Mouse (Mus musculus): ENCODE data around the gene Ccdc9. TPM values are rescaled to one million over a fixed set of nuclear protein-coding genes. Genes with fewer than 3 reads are reported as not detected.
"Not testable (repeated sequence)": the region's sequence is repeated elsewhere in the genome, so short reads cannot be mapped to it uniquely, and the experiment has no call there.

Ccdc9 gene
- total RNA-seq, 2 experiments from 2014 or later, result 45.5 to 59.0 TPM

DNA sequence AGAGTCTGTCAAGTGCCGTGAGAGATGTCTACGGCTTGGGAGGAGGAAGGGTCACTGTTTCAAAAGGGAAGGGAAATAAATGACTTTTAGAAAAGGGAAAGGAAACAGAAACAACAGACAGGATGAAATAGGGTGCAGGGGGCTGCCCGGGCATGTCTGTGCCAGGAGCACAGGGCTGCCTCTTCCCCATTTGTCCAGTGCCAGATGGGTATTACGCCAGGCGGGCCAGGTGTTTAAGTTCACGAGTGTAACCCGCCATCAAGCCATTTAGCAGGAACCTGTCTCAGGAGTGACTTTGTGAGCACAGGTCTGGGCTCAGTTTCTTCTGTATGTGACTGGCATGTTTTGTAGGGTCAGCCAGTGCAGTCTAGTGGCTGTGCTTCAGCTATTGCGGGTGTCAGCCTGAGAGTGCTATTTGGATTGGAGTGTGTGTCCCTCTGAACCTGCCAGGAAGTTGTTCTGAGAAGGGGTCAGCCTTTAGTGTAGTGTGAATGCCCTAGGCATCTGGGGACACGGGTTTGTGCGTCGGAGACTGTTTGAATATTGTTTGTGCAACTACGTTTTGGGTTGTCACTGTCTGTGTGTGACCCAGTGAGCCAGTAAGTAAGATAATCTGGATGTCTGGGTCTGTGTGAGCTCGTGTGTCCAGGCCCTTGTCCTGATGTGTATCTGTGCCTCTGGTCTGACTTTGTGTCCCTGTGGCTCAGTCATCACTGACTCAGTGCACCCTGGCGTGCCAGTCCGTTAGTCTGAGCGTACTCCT lies 22.1 kb upstream of the Ccdc9 start:
- DNase-seq (ENCODE audit: low spot score in 2 of 2), result no peak

DNA sequence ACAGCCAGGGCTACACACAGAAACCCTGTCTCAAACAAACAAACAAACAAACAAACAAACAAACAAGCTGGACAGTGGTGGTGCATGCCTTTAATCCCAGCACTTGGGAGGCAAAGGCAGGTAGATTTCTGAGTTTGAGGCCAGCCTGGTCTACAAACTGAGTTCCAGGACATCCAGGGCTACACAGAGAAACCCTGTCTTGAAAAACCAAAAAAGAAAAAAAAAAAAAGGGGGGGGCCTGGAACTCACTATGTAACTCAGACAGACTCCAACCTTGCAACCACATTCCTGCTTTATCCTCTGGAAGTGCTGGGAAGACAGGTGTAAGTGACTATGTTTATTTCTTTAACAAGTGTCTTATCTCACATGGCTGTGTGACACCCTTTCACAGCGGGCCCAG lies 21.5 kb upstream of the Ccdc9 start, which contains the start of gene Bbc3:
Gene Bbc3, plus strand, starts transcription at position 301 of the 400 bp plus-strand sequence.
- DNase-seq (ENCODE audit: low spot score in 2 of 2), result not testable (repeated sequence)

DNA sequence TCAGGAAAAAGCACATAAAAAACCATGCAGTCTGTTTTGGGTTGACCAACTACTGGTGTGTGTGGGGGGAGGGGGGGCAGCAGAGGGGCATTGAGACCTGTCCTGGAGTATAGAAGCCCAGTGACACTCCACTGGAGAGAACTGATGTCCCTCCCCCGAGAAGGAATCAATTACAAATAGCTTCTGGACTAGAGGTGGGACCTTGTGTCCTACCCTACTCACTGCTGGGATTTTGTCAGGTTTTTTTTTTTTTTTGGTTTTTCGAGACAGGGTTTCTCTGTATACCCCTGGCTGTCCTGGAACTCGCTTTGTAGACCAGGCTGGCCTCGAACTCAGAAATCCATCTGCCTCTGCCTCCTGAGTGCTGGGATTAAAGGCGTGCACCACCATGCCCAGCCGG lies 20.5 kb upstream of the Ccdc9 start:
- DNase-seq (ENCODE audit: low spot score in 2 of 2), result not testable (repeated sequence)

DNA sequence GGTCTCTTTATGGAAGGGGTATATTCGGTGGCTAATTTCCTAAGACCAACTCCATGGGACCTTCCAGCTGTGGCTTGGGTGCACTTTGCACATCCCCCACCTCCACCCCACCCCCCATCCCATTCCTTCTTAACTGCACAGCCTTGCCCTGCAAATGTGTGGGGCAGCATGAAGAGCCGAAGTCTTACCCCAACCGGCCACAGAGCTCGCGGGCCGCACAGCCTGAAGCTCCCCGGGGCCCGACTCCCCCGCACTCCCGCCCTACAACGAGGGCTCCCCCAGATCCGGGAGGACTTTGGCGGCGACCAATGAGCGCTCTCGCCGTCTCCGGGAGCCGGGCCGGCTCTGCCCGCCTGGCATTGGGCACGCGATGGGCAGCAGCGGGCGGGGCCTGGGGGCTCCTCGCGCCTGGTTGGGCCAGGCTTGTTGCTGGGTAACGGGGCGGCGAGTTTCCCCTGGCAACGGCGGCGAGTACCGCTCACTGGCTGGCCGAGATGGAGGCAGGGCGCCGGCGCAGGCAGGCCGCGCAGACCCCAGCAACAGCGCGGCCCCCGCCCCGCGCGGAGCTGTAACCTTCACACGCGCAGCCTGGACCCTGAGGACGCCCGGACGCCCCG lies 12.9 kb upstream of the Ccdc9 start:
- peak; percentile 70 to 84 for DNase-seq (ENCODE audit: low spot score in 2 of 2)

DNA sequence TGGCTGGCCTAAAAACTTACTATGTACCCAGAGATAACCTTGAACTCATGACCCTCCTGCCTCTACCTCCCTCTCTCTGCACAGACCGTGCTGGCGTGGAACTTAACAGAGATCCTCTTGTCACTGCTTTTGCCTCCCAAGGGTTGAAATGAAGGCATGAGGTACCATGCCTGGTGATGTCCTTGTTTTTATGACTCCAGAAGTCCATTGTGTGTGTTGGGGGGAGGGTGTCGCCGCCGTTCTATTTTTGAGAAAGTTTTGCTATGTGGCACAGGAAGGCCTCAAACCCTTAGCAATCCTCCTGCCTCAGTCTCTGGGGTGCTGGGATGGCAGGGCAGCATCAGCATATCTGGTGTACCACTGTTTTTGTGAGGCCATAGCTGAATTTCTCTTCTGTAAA lies 12.3 kb upstream of the Ccdc9 start:
- DNase-seq (ENCODE audit: low spot score in 2 of 2), result no peak

DNA sequence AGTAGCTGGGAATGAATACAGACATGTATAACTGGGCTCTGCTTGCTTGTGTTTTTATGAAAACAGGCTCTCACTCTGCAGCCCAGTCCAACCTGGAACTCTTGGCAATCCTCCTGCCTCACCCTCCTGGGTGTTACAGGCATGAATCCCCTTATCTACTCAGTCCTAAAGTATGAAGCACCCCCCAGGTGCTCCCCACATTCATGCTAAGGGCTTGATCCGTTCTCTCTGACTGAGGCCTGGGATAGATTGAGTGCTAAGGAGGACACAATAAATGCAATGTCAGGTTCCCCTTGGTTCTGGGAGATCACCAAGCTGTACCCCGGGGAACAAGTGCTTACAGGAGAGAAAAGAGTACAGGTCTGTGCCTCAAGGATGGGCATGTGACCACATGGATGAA lies 11.0 kb upstream of the Ccdc9 start:
- no peak for DNase-seq (ENCODE audit: low spot score in 2 of 2)

DNA sequence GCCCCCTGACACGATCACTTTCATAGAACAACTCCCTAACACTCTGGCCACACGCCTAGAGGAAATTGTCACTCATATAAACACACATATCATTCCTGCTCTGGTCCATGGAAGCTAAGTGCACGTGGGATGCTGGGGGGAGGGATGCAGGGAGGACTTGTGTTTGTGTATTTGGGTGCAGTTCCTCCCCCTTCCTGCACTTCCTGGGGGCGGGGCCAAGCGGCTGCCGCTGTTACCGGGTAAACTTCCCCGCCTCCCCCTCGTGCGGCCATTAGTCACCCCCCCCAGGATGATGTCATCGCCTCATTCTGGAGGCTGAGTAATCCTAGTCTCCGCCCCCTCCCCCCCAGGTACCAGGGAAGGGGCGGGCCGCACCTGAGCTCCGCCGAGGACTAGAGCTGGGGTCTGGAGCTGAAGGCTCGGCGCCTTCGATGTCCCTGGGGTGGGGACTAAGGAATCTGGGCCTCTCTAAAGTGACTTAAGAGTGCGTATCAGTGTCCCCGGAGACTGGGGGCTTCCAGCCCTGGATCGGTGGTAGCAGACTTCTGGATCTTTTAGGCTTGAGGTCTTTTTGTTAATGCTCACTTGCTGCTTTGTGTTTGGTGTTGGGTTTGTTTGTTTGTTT lies 10.3 kb upstream of the Ccdc9 start:
- DNase-seq (ENCODE audit: low spot score in 2 of 2), result peak; percentile 77 to 86

DNA sequence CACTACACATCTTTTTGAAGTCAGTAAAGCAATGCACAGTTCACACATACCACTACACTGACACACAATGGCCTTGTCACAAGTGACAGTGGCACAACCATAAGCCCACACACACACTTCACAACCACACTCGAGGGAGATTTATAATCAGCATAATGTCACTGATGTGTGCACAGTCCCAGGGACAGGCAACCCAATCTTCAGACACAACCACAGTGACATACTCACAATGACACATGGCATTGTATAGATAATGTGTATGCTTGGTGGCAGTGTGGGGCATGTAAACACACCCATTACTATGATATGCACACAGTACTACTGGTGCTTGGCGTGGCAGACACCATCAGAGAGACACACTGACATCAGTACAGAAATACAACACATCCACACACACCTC lies 9.6 kb upstream of the Ccdc9 start:
- DNase-seq (ENCODE audit: low spot score in 2 of 2), result no peak

DNA sequence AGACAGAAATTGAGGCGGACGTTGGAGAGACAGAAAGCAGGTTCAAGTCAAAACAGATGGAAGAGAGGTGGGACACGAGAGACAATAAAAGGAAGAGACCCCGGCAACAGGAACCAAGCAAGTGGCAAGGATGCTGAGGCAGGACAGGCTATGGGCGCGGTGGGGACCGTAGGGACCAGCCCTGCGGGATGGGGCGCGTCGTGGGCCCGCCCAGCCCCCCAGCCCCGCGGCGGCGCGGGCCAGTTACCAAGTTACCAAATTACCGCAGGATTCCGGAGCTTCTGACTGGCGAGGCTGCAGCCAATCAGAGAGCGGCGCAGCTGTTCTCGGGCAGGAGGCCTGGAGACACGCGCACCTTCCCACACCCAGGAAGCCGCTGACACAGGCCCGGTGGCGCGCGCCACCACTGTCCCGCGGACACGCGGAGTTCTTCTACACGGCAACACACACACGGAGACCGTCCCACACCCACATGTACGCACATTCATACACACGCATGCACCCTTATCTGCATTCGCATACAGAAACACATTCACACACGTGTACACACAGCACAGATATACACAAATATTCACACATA lies 8.8 kb upstream of the Ccdc9 start:
- peak; percentile 62 to 73 for DNase-seq (ENCODE audit: low spot score in 2 of 2)

DNA sequence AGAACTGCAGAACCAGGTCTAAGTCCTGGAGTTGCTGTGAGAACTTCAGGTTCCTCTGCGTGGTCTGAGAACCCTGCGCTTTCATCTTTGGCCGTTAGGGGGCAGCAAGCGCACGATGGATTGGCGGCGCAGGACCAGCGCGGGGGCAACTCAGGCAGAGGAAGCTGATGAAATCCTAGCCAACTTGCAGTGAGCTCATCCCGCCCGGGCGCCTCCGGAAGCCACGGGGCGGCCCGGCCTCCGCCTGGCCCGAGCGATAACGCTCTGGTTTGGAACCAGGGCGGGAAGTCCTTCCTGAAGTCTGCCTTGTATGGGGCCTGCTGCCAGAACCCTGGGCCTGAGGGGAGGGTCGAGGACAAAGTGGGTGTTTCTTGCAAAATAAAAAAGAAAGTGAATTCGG lies 8.2 kb upstream of the Ccdc9 start:
- peak; percentile 90 to 92 for DNase-seq (ENCODE audit: low spot score in 2 of 2)

DNA sequence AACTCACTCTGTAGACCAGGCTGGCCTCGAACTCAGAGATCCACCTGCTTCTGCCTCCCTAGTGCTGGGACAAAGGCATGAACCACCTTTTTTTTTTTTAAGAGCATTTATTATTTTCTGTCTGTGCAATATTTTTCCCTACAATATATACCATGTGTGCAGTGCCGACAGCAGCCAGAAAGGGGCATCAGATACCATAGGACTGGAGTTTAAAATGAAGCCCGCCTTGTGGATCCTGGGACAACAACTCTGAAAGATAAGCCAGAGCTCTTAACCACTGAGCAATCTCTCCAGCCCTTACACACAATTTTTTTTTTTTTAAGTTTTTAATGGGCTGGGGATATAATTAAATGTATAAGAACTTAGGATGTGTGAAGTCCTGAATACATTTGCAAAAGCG lies 7.8 kb upstream of the Ccdc9 start:
- no peak for DNase-seq (ENCODE audit: low spot score in 2 of 2)

DNA sequence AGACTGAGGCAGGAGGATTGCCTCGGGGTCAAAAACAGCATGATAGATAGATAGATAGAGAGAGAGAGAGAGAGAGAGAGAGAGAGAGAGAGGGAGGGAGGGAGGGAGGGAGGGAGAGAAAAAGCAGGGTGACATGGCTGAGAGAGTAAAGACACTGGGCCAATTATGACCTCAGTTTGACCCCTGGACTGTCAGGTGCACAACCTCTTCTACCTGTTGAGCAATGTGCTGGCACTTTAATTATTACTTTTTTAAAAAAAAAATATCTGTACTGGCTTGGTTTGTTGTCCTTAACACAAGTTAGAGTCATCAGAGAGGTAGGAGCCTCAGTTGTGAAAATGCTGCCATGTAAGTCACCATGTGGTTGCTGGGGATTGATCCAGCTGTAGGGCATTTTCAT lies 1.2 kb upstream of the Ccdc9 start:
- DNase-seq (ENCODE audit: low spot score in 2 of 2), result no peak

DNA sequence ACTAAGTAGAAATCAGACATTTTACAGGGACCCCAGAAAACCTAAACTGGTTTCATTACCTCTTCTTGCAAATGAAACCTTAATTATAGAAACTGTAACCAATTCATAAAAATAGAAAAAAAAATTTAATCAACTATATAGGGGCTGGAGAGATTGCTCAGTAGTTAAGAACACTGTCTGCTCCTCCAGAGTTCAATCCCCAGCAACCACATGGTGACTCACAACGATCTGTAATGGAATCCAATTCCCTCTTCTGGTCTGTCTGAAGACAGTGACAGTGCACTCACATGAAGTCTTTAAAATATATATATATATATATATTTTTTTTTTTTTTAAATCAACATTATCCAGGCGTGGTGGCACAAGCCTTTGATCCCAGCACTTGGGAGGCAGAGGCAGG lies 421 bp upstream of the Ccdc9 start:
- no peak for DNase-seq (ENCODE audit: low spot score in 2 of 2)

DNA sequence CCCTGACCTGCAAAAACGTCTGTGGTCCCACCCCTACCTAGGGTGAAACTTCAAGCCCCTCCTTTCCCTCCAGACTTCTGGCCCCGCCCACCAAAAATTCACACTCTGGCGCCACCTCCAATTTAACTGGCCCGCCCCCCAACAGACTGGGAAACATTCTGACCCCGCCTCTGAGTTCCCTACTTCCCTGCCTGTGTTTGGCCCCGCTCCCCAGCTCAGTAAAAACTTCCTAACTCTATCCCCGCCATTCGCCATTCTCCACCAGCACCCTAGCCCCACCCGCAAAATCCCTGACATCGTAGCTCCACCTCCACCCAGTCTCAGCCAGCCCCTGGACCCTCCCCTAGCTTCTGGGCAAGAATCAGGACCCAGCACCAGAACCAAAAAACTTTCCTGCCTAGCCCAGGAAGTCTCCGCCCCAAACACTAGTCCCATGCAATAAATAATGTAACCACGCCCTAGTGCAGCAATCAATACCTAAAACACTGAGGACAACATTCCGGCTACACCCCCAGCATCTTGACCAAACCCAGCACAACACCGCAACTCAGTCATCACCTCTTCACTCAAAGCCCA lies 1.1 kb downstream of the Ccdc9 start:
- peak; percentile 66 to 79 for DNase-seq (ENCODE audit: low spot score in 2 of 2)

DNA sequence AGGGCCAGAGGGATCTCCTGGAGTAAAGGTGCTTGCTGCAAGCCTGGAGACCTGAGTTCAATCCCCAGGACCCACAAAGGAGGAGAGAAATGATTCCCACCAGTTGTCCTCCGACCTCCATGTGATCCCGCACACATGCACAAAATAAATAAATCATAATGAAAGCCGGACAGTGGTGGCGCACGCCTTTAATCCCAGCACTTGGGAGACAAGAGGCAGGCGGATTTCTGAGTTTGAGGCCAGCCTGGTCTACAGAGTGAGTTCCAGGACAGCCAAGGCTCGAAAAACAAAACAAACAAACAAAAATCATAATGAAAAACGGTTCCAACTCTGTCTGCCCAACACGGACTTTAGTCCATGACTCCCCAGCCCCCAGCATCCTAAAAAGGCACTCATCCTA lies 1.7 kb downstream of the Ccdc9 start:
- DNase-seq (ENCODE audit: low spot score in 2 of 2), result no peak

DNA sequence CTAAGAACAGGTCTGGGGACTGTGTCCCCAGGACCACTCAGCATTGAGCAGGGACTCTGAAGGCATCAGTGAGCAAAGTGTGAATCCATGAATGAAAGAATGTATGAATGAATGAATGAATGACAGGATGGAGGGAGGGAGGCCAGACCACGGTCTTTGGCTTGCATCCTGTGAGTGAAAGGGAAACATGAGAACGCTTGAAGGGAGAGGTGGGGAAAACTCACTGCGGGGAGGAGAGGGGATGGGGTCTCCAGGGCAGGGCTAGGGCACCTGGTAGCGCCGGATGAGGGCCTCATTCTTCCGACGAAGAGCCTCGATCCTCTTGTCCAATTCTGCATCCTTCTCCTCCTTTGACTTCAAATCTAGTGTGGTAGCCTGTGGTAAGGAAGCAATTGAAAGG lies 2.6 kb downstream of the Ccdc9 start:
- DNase-seq (ENCODE audit: low spot score in 2 of 2), result no peak

DNA sequence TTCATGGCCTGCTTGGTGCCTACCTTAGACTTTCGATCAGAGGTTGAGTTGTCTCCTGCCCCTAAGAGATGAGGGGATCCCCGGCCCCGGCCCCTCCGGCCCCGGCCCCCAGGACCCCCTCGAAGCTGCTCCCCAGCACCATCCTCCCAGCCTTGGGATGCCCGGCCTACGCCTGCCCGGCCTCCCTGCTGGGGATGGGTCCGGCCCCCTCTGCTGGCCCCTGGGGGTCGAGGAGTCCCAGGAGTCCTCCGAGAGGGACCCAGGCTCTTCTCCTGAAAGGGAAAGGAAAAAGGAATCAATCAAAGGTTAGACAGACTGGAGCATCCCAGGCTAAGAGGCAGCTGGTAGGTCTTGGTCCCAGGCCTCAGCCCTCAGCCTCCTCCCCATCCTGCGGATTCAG lies 4.3 kb downstream of the Ccdc9 start:
- DNase-seq (ENCODE audit: low spot score in 2 of 2), result no peak

DNA sequence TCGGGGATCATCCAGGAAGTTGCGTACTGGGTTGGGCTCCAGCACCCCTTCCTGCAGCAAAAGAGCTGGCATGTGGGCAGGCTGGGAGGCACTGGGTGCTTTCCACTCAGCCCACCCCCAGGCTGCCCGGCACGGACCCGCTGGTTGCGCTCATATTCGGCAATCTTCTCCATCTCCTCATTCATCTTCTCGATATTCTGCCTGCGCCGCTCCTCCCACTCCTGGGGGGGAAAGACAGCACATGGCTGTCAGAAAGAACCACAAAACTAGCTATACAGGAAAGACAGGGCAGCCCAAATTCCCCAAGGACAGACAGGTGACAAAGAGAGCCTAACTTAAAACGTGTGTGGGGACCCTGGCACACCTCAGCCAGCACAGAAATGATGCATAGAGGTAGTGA lies 5.9 kb downstream of the Ccdc9 start:
- DNase-seq (ENCODE audit: low spot score in 2 of 2), result no peak

DNA sequence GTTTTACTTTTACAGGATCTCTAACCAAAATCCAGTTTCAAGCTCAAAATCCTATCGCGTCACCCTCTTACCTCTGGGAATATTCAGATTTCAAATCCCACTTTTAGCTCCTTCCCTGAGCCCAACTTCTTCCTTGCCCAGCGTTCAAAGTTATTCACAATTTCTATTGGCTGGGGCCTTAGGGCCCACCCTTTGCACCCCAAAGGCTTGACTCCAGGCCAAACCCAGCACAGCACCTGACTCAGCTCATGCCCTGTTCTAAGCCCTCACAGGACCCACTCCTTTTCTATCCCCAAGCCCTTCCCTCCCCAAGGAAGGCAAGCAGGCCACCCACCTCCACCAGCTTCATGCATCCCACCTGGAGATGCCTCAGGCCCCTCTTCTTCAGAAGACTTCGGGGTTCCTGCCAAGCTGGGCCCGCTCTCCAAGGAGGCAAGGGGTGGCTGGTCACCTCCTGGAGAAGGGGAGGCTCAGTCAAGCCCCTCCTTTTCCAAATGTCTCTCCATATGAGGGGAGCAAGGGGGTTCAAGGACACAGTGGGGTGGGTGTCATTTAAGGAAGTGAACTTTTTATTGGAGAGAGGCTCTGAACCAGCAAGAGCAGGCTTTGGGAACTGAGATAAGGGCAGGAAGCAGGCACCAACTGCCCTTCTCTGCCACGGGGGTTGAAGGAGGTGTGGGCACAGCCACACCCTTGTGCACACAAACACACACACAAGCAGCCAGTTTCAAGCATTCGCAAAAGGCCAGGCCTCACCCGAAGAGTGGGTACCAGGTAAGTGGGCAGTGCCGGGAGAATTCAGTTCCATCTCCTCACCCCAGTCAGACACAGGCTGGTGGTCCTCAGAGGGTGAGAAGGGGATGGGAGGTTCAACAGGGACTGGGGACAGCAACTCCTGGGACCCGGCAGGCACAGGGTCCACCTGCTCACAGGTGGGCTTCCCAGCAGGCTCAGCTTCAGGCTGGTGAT lies 11.4 kb downstream of the Ccdc9 start:
- no peak for DNase-seq (ENCODE audit: low spot score in 2 of 2)

DNA sequence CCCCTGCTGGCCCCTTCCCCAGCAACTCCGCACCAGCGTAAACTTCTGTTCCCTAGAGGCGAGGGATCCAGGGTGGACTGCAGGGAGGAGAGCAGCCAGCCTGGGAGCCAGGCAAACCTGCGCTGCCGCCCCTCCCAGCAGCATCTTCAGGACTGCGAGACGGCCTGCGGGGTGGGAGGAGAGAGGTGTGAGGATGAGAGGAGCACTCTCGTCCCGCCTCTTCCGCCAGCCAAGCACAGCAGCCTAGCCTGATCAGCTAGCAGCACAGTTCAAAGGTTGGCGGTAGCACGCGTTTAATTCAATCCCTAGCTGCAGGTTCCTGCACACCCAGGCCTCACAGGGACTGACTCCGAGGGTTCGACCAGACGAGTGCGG lies 12.8 kb downstream of the Ccdc9 start:
- peak in 1 of 2 experiments; percentile 71 for DNase-seq (ENCODE audit: low spot score in 2 of 2)

Data from gastrocnemius, postnatal 4 days (tissue).